Mouse (Mus musculus) MEL-GATA-1-ER (cell line): Measurements from ENCODE around the gene Cryba2.

Experiments used
- DNase-seq: peaks from one replicate; pipeline ENCODE4 v3.0.0-alpha.2; 2012; ENCODE audit warnings: low read depth; ENCODE audit errors: extremely low read depth

Gene Cryba2

GRCm38 (mm10) chr1:74850251-74850650 is 42.7 kb downstream of the Cryba2 start:
- DNase-seq, result no peak

GRCm38 (mm10) chr1:74848946-74849345 is 44.0 kb downstream of the Cryba2 start:
- no peak for DNase-seq

- no peak for DNase-seq
Measured at GRCm38 (mm10) chr1:74846341-74846740, 46.6 kb downstream of the Cryba2 start.

GRCm38 (mm10) chr1:74843090-74843489 is 49.9 kb downstream of the Cryba2 start:
- DNase-seq, result no peak
